ENCODE assay signal across 8 mouse cellular contexts in genomic region chr5:143066096-143066495, GRCm38 (mm10). TPM values are rescaled to one million over a fixed set of nuclear protein-coding genes. Genes with fewer than 3 reads are reported as not detected.
DNase-seq lines count a peak whose midpoint lies in the region; ATAC-seq and TF ChIP-seq lines count a peak whose summit lies in the region.
"Had no signal": no experiment of that assay in that cellular context is flagged by ENCODE, and none has a peak within 500 bp of the region (broad histone marks: within the 10 kb centered on the region; RNA-seq: fewer than 3 reads in every experiment).

No protein-coding gene starts in this region.

- TF ChIP-seq POLR2A in embryonic fibroblast, embryonic 13.5 days (IDR thresholded peaks at IDR 0.05; ENCODE audit: low read depth, low read length) = no peak

- no peaks in the 10 kb centered on the region for H3K27me3 ChIP-seq in hindbrain, embryonic 13.5 days
- no peaks in the 10 kb centered on the region for H3K27me3 ChIP-seq in hindbrain, embryonic 11.5 days (ENCODE audit: control insufficient read depth, insufficient read depth, low read length)

- no peak overlapping the region for H3K9ac ChIP-seq in hindbrain, embryonic 13.5 days
- no peak overlapping the region for H3K9ac ChIP-seq in hindbrain, embryonic 11.5 days (ENCODE audit: low read depth, low read length)
- H3K9ac ChIP-seq: lung, embryonic 14.5 days had no signal

- 97% methylated on average over 1 of the region's 1 CpGs for WGBS in hindbrain, embryonic 13.5 days
- WGBS in hindbrain, embryonic 11.5 days = 95% methylated on average over 1 of the region's 1 CpGs
- WGBS in macrophage (ENCODE audit: missing documents) = 100% methylated on average over 1 of the region's 1 CpGs

- DNase-seq in hindbrain, embryonic 11.5 days (ENCODE audit: low spot score) = no peak
- no peak for DNase-seq in T-cell, adult 2 months (ENCODE audit: low spot score)
- DNase-seq in spleen, postnatal 36 days (ENCODE audit: low spot score in 2 of 2) = no peak

- no peak overlapping the region for H3K4me2 ChIP-seq in hindbrain, embryonic 13.5 days
- H3K4me2 ChIP-seq in hindbrain, embryonic 11.5 days (replicated peaks; ENCODE audit: low read depth, low read length) = no peak overlapping the region
- H3K4me2 ChIP-seq: lung, embryonic 14.5 days had no signal

- no peak overlapping the region for H3K4me3 ChIP-seq in hindbrain, embryonic 13.5 days
- no peak overlapping the region for H3K4me3 ChIP-seq in hindbrain, embryonic 11.5 days (ENCODE audit: low read depth, low read length)
- no peak overlapping the region for H3K4me3 ChIP-seq in embryonic fibroblast, embryonic 13.5 days (ENCODE audit: insufficient read depth, low read length)
- no peak overlapping the region for H3K4me3 ChIP-seq in macrophage (ENCODE audit: inconsistent target)

- peaks cover 48% of the 10 kb centered on the region for H3K36me3 ChIP-seq in hindbrain, embryonic 13.5 days
- peaks cover 2% of the 10 kb centered on the region; the same call in 1 of the 2 replicates for H3K36me3 ChIP-seq in hindbrain, embryonic 11.5 days (ENCODE audit: control insufficient read depth, insufficient read depth, low read length)
- peaks cover 33% of the 10 kb centered on the region for H3K36me3 ChIP-seq in macrophage (ENCODE audit: inconsistent target)

- H3K4me1 ChIP-seq in hindbrain, embryonic 13.5 days (replicated peaks) = peaks cover 9% of the 10 kb centered on the region
- H3K4me1 ChIP-seq in hindbrain, embryonic 11.5 days (replicated peaks; ENCODE audit: control insufficient read depth, insufficient read depth, low read length) = no peaks in the 10 kb centered on the region
- peaks cover 4% of the 10 kb centered on the region; the same call in 1 of the 2 replicates for H3K4me1 ChIP-seq in embryonic fibroblast, embryonic 13.5 days (ENCODE audit: control insufficient read depth, insufficient read depth, low read length)

- peak overlapping the region; percentile 10; the same call in 1 of the 2 replicates for H3K27ac ChIP-seq in hindbrain, embryonic 13.5 days
- H3K27ac ChIP-seq in hindbrain, embryonic 11.5 days (ENCODE audit: low read depth, low read length) = no peak overlapping the region
- peak overlapping the region; percentile 75 for H3K27ac ChIP-seq in embryonic fibroblast, embryonic 13.5 days (ENCODE audit: insufficient read depth, low read length)
- peak overlapping the region; percentile 13; the same call in 1 of the 2 replicates for H3K27ac ChIP-seq in macrophage

- TF ChIP-seq CTCF in embryonic fibroblast, embryonic 13.5 days (IDR thresholded peaks at IDR 0.05; ENCODE audit: borderline replicate concordance, insufficient read depth, low read length) = no peak

- H3K9me3 ChIP-seq in hindbrain, embryonic 13.5 days = no peaks in the 10 kb centered on the region
- no peaks in the 10 kb centered on the region for H3K9me3 ChIP-seq in hindbrain, embryonic 11.5 days (ENCODE audit: control insufficient read depth, low read length)

- no peaks in the 10 kb centered on the region for H3K79me2 ChIP-seq in macrophage (ENCODE audit: inconsistent target)

- ATAC-seq in hindbrain, embryonic 13.5 days (ENCODE audit: low FRiP score) = no peak
- ATAC-seq in hindbrain, embryonic 11.5 days (ENCODE audit: low FRiP score) = no peak
- peak; percentile 85 for ATAC-seq in erythroid progenitor cell, adult 5-6 weeks (replicated peaks; ENCODE audit: low FRiP score, poor library complexity, severe bottlenecking)

RNA-seq across cellular contexts. Expression of gene Rnf216, which starts 46.7 kb away (rescaled TPM):
- polyA plus RNA-seq in hindbrain, embryonic 13.5 days (2015; fragmentation: Nextera tagmentation; extraction: Ambion mirVana) = 34.0 and 38.3 TPM in 2 replicates
- 31.1 and 49.5 TPM in 2 replicates for polyA plus RNA-seq in hindbrain, embryonic 11.5 days (2014; fragmentation: Nextera tagmentation; extraction: Ambion mirVana)
- 28.6 and 36.3 TPM in 2 replicates for polyA plus RNA-seq in embryonic fibroblast, embryonic 13.5 days (2011; ENCODE audit: insufficient read length, low read depth, missing spikeins)
- 31.0 and 33.1 TPM in 2 replicates for total RNA-seq in erythroid progenitor cell, adult 5-6 weeks (2015; ENCODE audit: low replicate concordance)
- total RNA-seq in erythroid progenitor cell, adult 5-6 weeks (2017; ENCODE audit: low replicate concordance) = 31.1 and 45.7 TPM in 2 replicates
- total RNA-seq in macrophage (2018; cell fraction: chromatin; rRNA removed) = 100 to 1,000 TPM in 24 of 26 experiments, 10 to 100 TPM in 2; 79.4 to 197 (median 156) TPM
- 10 to 100 TPM; 16.0 to 36.3 (median 28.3) TPM for total RNA-seq in macrophage (2018; cell fraction: cytosol; rRNA removed)
- 100 to 1,000 TPM in 5 of 26 experiments, 10 to 100 TPM in 21; 34.8 to 130 (median 61.0) TPM for total RNA-seq in macrophage (2018; cell fraction: nucleus; rRNA removed)
- 21.4 to 26.2 TPM (median 23.3 TPM) in 3 replicates for polyA plus RNA-seq in macrophage (2018)
